Mouse (Mus musculus) hindbrain, embryonic 13.5 days (tissue): ENCODE measurements around the gene Wscd2. TPM values are rescaled to one million over a fixed set of nuclear protein-coding genes. Genes with fewer than 3 reads are reported as not detected.
A peak's percentile ranks its signal among the peaks of the same experiment; 100 is the strongest.

Source experiments
- ATAC-seq: fragments of 200-750 bp; cut with Nextera tagmentation; 2 replicates; pipeline ENCODE4 v1.8.0; 2017; ENCODE audit warnings: moderate TSS enrichment; ENCODE audit not compliant: low FRiP score
- H3K27ac ChIP-seq: fragments of 300-500 bp; sonication (generic); 2 replicates; pipeline ENCODE4 v1.5.1; 2015; ENCODE audit warnings: inconsistent platforms, mild to moderate bottlenecking, moderate library complexity
- H3K27me3 ChIP-seq: fragments of 300-500 bp; sonication (generic); 2 replicates; pipeline ENCODE4 v1.6.1; 2015; ENCODE audit warnings: mild to moderate bottlenecking, inconsistent platforms
- H3K36me3 ChIP-seq: fragments of 300-500 bp; sonication (generic); 2 replicates; pipeline ENCODE4 v1.6.1; 2015; ENCODE audit warnings: mild to moderate bottlenecking, inconsistent platforms
- H3K4me1 ChIP-seq: fragments of 300-500 bp; sonication (generic); replicated peaks from 2 replicates; pipeline ENCODE4 v1.6.1; 2015; ENCODE audit warnings: inconsistent platforms
- H3K4me2 ChIP-seq: fragments of 300-500 bp; sonication (generic); 2 replicates; pipeline ENCODE4 v1.6.1; 2015; ENCODE audit warnings: inconsistent platforms, mild to moderate bottlenecking, moderate library complexity
- H3K4me3 ChIP-seq: fragments of 300-500 bp; sonication (generic); 2 replicates; pipeline ENCODE4 v1.5.1; 2015; ENCODE audit warnings: mild to moderate bottlenecking, inconsistent platforms
- H3K9ac ChIP-seq: fragments of 300-500 bp; sonication (generic); 2 replicates; pipeline ENCODE4 v1.6.1; 2015; ENCODE audit warnings: mild to moderate bottlenecking, inconsistent platforms
- H3K9me3 ChIP-seq: fragments of 300-500 bp; sonication (generic); 2 replicates; pipeline ENCODE4 v1.6.1; 2016; ENCODE audit warnings: inconsistent platforms
- WGBS: fragments of 180-500 bp; shearing (Covaris S2); methylation state at CpG from one replicate; pipeline ENCODE4 v1.1.7; 2015; 5-methylcytosine and 5-hydroxymethylcytosine counted together
- polyA plus RNA-seq: library from polyadenylated mRNA; unstranded; fragments of >200 nt; fragmentation: Nextera tagmentation; extraction: Ambion mirVana; gene quantifications from 2 replicates; pipeline ENCODE4 v1.2.1, GENCODE M21; 2015

Gene Wscd2
- polyA plus RNA-seq, 1 experiment from 2014 or later: 9.8 TPM

- Histone ChIP-seq H3K9me3 (no peaks in the 10 kb centered on the region), H3K4me1 (peaks cover 44% of the 10 kb centered on the region), H3K27me3 (peaks cover 3% of the 10 kb centered on the region; the same call in 1 of the 2 replicates), H3K9ac (no peak overlapping the region), H3K4me3 (no peak overlapping the region), H3K27ac (no peak overlapping the region), H3K36me3 (no peaks in the 10 kb centered on the region), H3K4me2 (no peak overlapping the region)
- no peak for ATAC-seq
- 89% methylated on average over 5 of the region's 5 CpGs for WGBS
These were observed 16.6 kb downstream of the Wscd2 start for GRCm38 (mm10) chr5:113506779-113507178.

GRCm38 (mm10) chr5:113509167-113509566 is 19.0 kb downstream of the Wscd2 start:
- Histone ChIP-seq H3K4me1 (peaks cover 26% of the 10 kb centered on the region), H3K9ac (no peak overlapping the region), H3K36me3 (no peaks in the 10 kb centered on the region), H3K27me3 (no peaks in the 10 kb centered on the region), H3K4me3 (no peak overlapping the region), H3K9me3 (no peaks in the 10 kb centered on the region), H3K4me2 (no peak overlapping the region), H3K27ac (no peak overlapping the region)
- no peak for ATAC-seq
- WGBS: 77% methylated on average over 4 of the region's 4 CpGs

GRCm38 (mm10) chr5:113513640-113514039 is 23.5 kb downstream of the Wscd2 start:
- no peak overlapping the region for H3K4me3 ChIP-seq
- H3K9me3 ChIP-seq: no peaks in the 10 kb centered on the region
- H3K27me3 ChIP-seq: no peaks in the 10 kb centered on the region
- no peak overlapping the region for H3K4me2 ChIP-seq
- ATAC-seq: no peak
- WGBS: 86% methylated on average over 8 of the region's 8 CpGs
- no peak overlapping the region for H3K27ac ChIP-seq
- no peaks in the 10 kb centered on the region for H3K36me3 ChIP-seq
- H3K9ac ChIP-seq: no peak overlapping the region
- H3K4me1 ChIP-seq: peaks cover 35% of the 10 kb centered on the region

- peaks cover 35% of the 10 kb centered on the region for H3K4me1 ChIP-seq
- no peak overlapping the region for H3K4me2 ChIP-seq
- H3K27ac ChIP-seq: no peak overlapping the region
- WGBS: 87% methylated on average over 6 of the region's 6 CpGs
- H3K36me3 ChIP-seq: no peaks in the 10 kb centered on the region
- ATAC-seq: no peak
- H3K9me3 ChIP-seq: no peaks in the 10 kb centered on the region
- H3K9ac ChIP-seq: no peak overlapping the region
- H3K4me3 ChIP-seq: no peak overlapping the region
- H3K27me3 ChIP-seq: no peaks in the 10 kb centered on the region
These were observed 23.9 kb downstream of the Wscd2 start for GRCm38 (mm10) chr5:113514062-113514461.

- no peak for ATAC-seq
- H3K27ac ChIP-seq: peak overlapping the region; percentile 76
- H3K36me3 ChIP-seq: no peaks in the 10 kb centered on the region
These were observed 26.2 kb downstream of the Wscd2 start for GRCm38 (mm10) chr5:113516119-113516872.

GRCm38 (mm10) chr5:113516873-113517336 is 26.8 kb downstream of the Wscd2 start:
- Histone ChIP-seq H3K4me2 (peak overlapping the region; percentile 29; the same call in 1 of the 2 replicates), H3K27me3 (no peaks in the 10 kb centered on the region), H3K4me3 (no peak overlapping the region), H3K9me3 (no peaks in the 10 kb centered on the region), H3K9ac (peak overlapping the region; percentile 60; the same call in 1 of the 2 replicates), H3K36me3 (no peaks in the 10 kb centered on the region), H3K27ac (peak overlapping the region; percentile 76), H3K4me1 (peaks cover 24% of the 10 kb centered on the region)
- peak; percentile 52 for ATAC-seq
- 23% methylated on average over 14 of the region's 14 CpGs for WGBS

More at GRCm38 (mm10) chr5:113516119-113516872, 26.2 kb downstream of the Wscd2 start:
- H3K9ac ChIP-seq: peak overlapping the region; percentile 60; the same call in 1 of the 2 replicates
- WGBS: 33% methylated on average over 14 of the region's 14 CpGs
- peak overlapping the region; percentile 29; the same call in 1 of the 2 replicates for H3K4me2 ChIP-seq
- H3K27me3 ChIP-seq: no peaks in the 10 kb centered on the region
- H3K4me1 ChIP-seq: peaks cover 24% of the 10 kb centered on the region
- no peak overlapping the region for H3K4me3 ChIP-seq
- no peaks in the 10 kb centered on the region for H3K9me3 ChIP-seq

- 0 out of 2 replicates have a peak overlapping the region, but pooled peaks have one; percentile 60 for H3K9ac ChIP-seq
- peaks cover 24% of the 10 kb centered on the region for H3K4me1 ChIP-seq
- H3K36me3 ChIP-seq: no peaks in the 10 kb centered on the region
- no peaks in the 10 kb centered on the region for H3K9me3 ChIP-seq
- H3K4me3 ChIP-seq: no peak overlapping the region
- peak; percentile 29; the same call in 1 of the 2 replicates for ATAC-seq
- 54% methylated on average over 4 of the region's 4 CpGs for WGBS
- H3K27ac ChIP-seq: peak overlapping the region; percentile 76
- H3K27me3 ChIP-seq: no peaks in the 10 kb centered on the region
- no peak overlapping the region; the same call in 1 of the 2 replicates for H3K4me2 ChIP-seq
These were observed 27.3 kb downstream of the Wscd2 start for GRCm38 (mm10) chr5:113517387-113517786.

GRCm38 (mm10) chr5:113521037-113521436 is 30.9 kb downstream of the Wscd2 start:
- no peak overlapping the region for H3K9ac ChIP-seq
- H3K4me2 ChIP-seq: no peak overlapping the region
- H3K36me3 ChIP-seq: no peaks in the 10 kb centered on the region
- no peak for ATAC-seq
- 79% methylated on average over 6 of the region's 6 CpGs for WGBS
- peaks cover 18% of the 10 kb centered on the region for H3K4me1 ChIP-seq
- no peak overlapping the region for H3K27ac ChIP-seq
- H3K4me3 ChIP-seq: no peak overlapping the region
- no peaks in the 10 kb centered on the region for H3K9me3 ChIP-seq
- H3K27me3 ChIP-seq: no peaks in the 10 kb centered on the region

- Histone ChIP-seq H3K9me3 (no peaks in the 10 kb centered on the region), H3K4me3 (no peak overlapping the region), H3K4me1 (peaks cover 42% of the 10 kb centered on the region), H3K4me2 (no peak overlapping the region), H3K27ac (no peak overlapping the region), H3K36me3 (no peaks in the 10 kb centered on the region), H3K9ac (no peak overlapping the region), H3K27me3 (no peaks in the 10 kb centered on the region)
- no peak for ATAC-seq
- 73% methylated on average over 1 of the region's 1 CpGs for WGBS
These were observed 48.7 kb downstream of the Wscd2 start for GRCm38 (mm10) chr5:113538826-113539225.

- Histone ChIP-seq H3K36me3 (no peaks in the 10 kb centered on the region), H3K27me3 (no peaks in the 10 kb centered on the region), H3K27ac (no peak overlapping the region), H3K9me3 (no peaks in the 10 kb centered on the region), H3K4me3 (no peak overlapping the region), H3K4me1 (peaks cover 48% of the 10 kb centered on the region), H3K9ac (no peak overlapping the region), H3K4me2 (no peak overlapping the region)
- no peak for ATAC-seq
- WGBS: 83% methylated on average over 2 of the region's 2 CpGs
These were observed 49.3 kb downstream of the Wscd2 start for GRCm38 (mm10) chr5:113539438-113539837.

- Histone ChIP-seq H3K9me3 (no peaks in the 10 kb centered on the region), H3K4me3 (no peak overlapping the region), H3K9ac (no peak overlapping the region), H3K27me3 (no peaks in the 10 kb centered on the region), H3K4me1 (peaks cover 51% of the 10 kb centered on the region), H3K4me2 (no peak overlapping the region), H3K27ac (no peak overlapping the region), H3K36me3 (no peaks in the 10 kb centered on the region)
- ATAC-seq: no peak
- 92% methylated on average over 7 of the region's 7 CpGs for WGBS
These were observed 49.7 kb downstream of the Wscd2 start for GRCm38 (mm10) chr5:113539858-113540257.

GRCm38 (mm10) chr5:113541196-113541595 is 51.1 kb downstream of the Wscd2 start:
- Histone ChIP-seq H3K9ac (no peak overlapping the region), H3K4me1 (peaks cover 59% of the 10 kb centered on the region), H3K36me3 (no peaks in the 10 kb centered on the region), H3K9me3 (no peaks in the 10 kb centered on the region), H3K4me2 (no peak overlapping the region), H3K4me3 (no peak overlapping the region), H3K27me3 (no peaks in the 10 kb centered on the region), H3K27ac (no peak overlapping the region)
- ATAC-seq: no peak
- 55% methylated on average over 5 of the region's 5 CpGs for WGBS
